Comparison of ENCODE assay signal across 17 mouse cellular contexts in the genomic region with DNA sequence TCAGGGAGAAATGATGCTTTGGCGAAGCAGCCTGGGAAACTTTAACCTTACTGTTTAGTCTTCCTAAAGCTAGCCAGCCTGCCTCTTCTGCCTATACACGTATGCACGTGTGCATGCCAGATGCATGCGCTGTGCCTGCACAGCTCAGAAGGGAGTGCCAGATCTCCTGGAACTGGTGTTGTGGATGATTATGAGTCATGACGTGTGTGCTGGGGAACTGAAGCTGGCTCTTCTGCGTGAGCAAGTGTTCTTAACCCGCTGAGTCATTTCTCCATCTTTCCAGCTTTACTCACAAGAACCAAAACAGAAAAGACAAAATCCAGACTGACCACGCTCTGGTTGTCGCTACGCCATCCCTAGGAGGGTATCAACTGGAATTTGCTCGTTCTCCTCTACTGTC. TPM values are rescaled to one million over a fixed set of nuclear protein-coding genes. Genes with fewer than 3 reads are reported as not detected.
DNase-seq lines count a peak whose midpoint lies in the region; ATAC-seq lines count a peak whose summit lies in the region.
"Had no signal": no experiment of that assay in that cellular context is flagged by ENCODE, and none has a peak within 500 bp of the region (broad histone marks: within the 10 kb centered on the region; RNA-seq: fewer than 3 reads in every experiment).

No protein-coding gene starts in this region.

- H3K36me3 ChIP-seq in kidney, embryonic 14.5 days (ENCODE audit: control insufficient read depth, insufficient read depth, low read length): no peaks in the 10 kb centered on the region

- DNase-seq in frontal cortex, postnatal 14 days (ENCODE audit: low spot score in 2 of 2): no peak
- DNase-seq in right cerebral cortex, postnatal 25 days: peak; percentile 49
- DNase-seq in right cerebral cortex, postnatal 10 days (ENCODE audit: low spot score in 2 of 2): no peak
- peak; percentile 18 for DNase-seq in left cerebral cortex, postnatal 14 days (ENCODE audit: low spot score in 2 of 2)
- no peak for DNase-seq in gastrocnemius, adult 8-10 months (ENCODE audit: low spot score in 2 of 2)
- no peak for DNase-seq in kidney, adult 9 months
- DNase-seq: cerebellum, adult 9-11 months; forebrain, postnatal 0 days; heart, adult 18-20 months; liver; lung, embryonic 14.5 days; thymus, postnatal 4 days had no signal

- intact Hi-C loops in left cerebral cortex, postnatal 14 days (cut with DNase I): no loop called here

- WGBS in kidney, embryonic 14.5 days: 95% methylated on average over 11 of the region's 11 CpGs

- peak; percentile 100 for ATAC-seq in frontal cortex, adult (ENCODE audit: low TSS enrichment)
- ATAC-seq in kidney, embryonic 14.5 days (ENCODE audit: low FRiP score, low TSS enrichment): no peak
- ATAC-seq: forebrain, postnatal 0 days had no signal

- H3K4me2 ChIP-seq in kidney, embryonic 14.5 days (replicated peaks; ENCODE audit: low read depth, low read length): no peak overlapping the region
- H3K4me2 ChIP-seq: lung, embryonic 14.5 days had no signal

- H3K9me3 ChIP-seq in kidney, embryonic 14.5 days (ENCODE audit: control insufficient read depth, low read length): no peaks in the 10 kb centered on the region

- no peak overlapping the region for H3K4me3 ChIP-seq in kidney, embryonic 14.5 days (ENCODE audit: low read length)
- H3K4me3 ChIP-seq: erythroblast, embryonic 14.5 days had no signal

- H3K4me1 ChIP-seq in kidney, embryonic 14.5 days (ENCODE audit: control insufficient read depth, insufficient read depth, low read length): no peaks in the 10 kb centered on the region

- H3K9ac ChIP-seq in kidney, embryonic 14.5 days (ENCODE audit: low read depth, low read length): no peak overlapping the region
- H3K9ac ChIP-seq: forebrain, postnatal 0 days; lung, embryonic 14.5 days had no signal

- no peak overlapping the region for H3K27ac ChIP-seq in kidney, embryonic 14.5 days (ENCODE audit: low read depth, low read length)

- H3K27me3 ChIP-seq in kidney, embryonic 14.5 days (ENCODE audit: control insufficient read depth, insufficient read depth, low read length): no peaks in the 10 kb centered on the region

RNA-seq across cellular contexts. Expression of a gene that starts 55.1 kb away (rescaled TPM):
- total RNA-seq in left cerebral cortex, postnatal 14 days (2021): under 1 TPM; 0.31 to 0.36 TPM
- under 1 TPM in 1 of 4 experiments, not detected in 3; 0.10 TPM for total RNA-seq in gastrocnemius, adult 8-10 months (2022)
- 0.06 and 0.07 TPM in 2 replicates for polyA plus RNA-seq in kidney, embryonic 14.5 days (2014; fragmentation: Nextera tagmentation; extraction: Ambion mirVana)
- total RNA-seq: megakaryocyte-erythroid progenitor cell, adult 5-6 weeks; MEL had no signal
- polyA plus RNA-seq: erythroblast, embryonic 14.5 days had no signal

Comparison
In these comparisons a context has a peak if more than half of its experiments do, and no peak if none do; other contexts are left out.
1. DNase-seq: peak in right cerebral cortex, postnatal 25 days (single experiment) and left cerebral cortex, postnatal 14 days (2 of 2); none in frontal cortex, postnatal 14 days (0 of 2), right cerebral cortex, postnatal 10 days (0 of 2), gastrocnemius, adult 8-10 months (0 of 2) and kidney, adult 9 months (single experiment).